Mouse (Mus musculus): ENCODE measurements around the gene Gcsam.

Gcsam gene

GRCm38 (mm10) chr16:45653009-45653933 is 43.1 kb downstream of the Gcsam start:
- DNase-seq: no peak

DNA sequence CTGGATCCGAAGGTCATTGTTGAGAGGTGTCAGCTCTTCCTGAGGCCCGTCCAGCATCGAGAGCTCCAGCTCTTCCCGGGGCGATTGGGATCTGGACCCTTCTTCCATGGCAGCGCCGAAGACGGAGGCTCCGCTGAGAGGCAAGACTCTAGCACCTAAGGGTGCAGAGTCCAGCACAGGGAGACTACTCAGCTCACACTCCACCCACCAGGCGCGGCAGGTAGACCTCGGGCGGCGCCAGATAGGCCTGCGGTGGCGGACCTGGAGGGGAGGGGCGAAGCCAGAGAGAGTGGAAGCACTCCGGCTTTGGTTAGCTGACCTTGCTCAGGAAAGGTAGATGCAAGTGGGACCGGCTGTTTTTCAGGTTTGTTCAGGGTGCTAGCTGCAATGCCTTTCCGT is 43.8 kb downstream of the Gcsam start, which contains the start of gene BC016579:
Gene BC016579, minus strand, starts transcription at position 135 of the 399 bp plus-strand sequence.
- DNase-seq: peak; percentile 66

GRCm38 (mm10) chr16:45654465-45654864 is 44.3 kb downstream of the Gcsam start:
- DNase-seq: no peak

GRCm38 (mm10) chr16:45657574-45658159 is 47.5 kb downstream of the Gcsam start:
- DNase-seq: no peak

DNA sequence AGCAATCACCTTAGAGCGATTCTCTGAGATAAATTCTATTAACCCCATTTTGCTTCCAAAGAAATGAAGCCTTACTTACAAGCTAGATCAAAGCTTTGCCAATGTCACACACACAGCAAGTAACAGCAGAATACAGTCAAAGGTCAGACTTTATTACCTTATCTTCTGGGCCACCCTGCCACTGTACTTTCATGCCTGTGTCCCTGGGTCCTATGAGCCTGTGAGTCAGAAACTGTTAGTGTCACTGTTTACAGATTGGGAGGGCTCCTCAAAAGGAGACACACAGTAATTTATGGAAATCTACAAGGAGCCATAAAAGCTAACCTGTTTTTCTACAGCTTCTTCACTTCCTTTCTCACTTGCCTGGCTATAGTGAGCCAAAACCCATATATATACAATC is 48.1 kb downstream of the Gcsam start:
- DNase-seq: no peak

GRCm38 (mm10) chr16:45659596-45659995 is 49.4 kb downstream of the Gcsam start:
- DNase-seq: no peak

DNA sequence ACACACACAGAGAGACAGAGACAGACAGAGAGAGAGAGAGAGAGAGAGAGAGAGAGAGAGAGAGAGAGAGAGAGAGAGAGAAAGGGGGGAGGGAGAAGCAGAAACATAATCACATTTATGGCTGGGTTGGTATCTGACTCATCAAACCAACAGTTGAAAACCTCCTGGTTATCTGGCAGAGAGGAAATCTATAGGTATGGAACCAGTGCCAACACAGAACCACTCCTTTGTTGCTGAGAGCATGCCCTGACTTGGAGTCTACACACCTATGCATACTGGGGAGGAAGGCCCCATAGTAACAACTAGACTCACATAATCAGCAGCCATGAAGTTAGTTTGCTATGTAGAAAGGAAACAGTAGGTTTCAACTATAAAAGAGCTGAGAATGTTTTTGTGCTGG is 52.2 kb downstream of the Gcsam start:
- DNase-seq: no peak

GRCm38 (mm10) chr16:45666136-45666535 is 56.0 kb downstream of the Gcsam start:
- no peak for DNase-seq

GRCm38 (mm10) chr16:45668178-45668577 is 58.0 kb downstream of the Gcsam start:
- no peak for DNase-seq

DNA sequence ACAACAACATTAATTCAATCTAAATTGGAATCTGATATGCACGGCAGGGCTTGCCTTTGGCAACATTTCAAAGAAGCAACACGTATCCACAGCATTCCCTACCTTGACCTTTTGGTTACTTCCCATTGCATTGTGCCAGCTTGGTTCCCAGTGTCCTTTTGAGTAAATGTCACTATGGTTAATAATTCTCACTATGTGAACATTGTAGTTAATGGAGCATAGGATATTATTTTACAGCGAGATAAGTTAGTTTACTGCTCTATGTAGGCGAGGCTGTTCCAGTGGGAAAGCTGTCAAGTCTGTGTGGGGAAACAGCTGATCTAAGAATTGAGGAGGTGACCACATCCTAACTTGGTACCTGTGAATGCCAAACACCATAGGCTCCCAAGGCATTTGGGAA is 59.8 kb downstream of the Gcsam start:
- peak; percentile 19 for DNase-seq
